Comparison of ENCODE assay signal across 10 mouse cellular contexts in genomic region chr14:73323965-73324364, GRCm38 (mm10). TPM values are rescaled to one million over a fixed set of nuclear protein-coding genes. Genes with fewer than 3 reads are reported as not detected.
DNase-seq lines count a peak whose midpoint lies in the region; ATAC-seq and TF ChIP-seq lines count a peak whose summit lies in the region.
"Had no signal": no experiment of that assay in that cellular context is flagged by ENCODE, and none has a peak within 500 bp of the region (broad histone marks: within the 10 kb centered on the region; RNA-seq: fewer than 3 reads in every experiment).

No protein-coding gene starts in this region.

- no peak for TF ChIP-seq EP300 in heart, adult 2 months (IDR thresholded peaks at IDR 0.05; ENCODE audit: insufficient read depth, low read depth, low read length)

- peak overlapping the region; percentile 66; the same call in 1 of the 2 replicates for H3K4me2 ChIP-seq in neural tube, embryonic 11.5 days (ENCODE audit: low read depth)
- peak overlapping the region; percentile 83 for H3K4me2 ChIP-seq in liver, embryonic 15.5 days

- no peak overlapping the region; the same call in 1 of the 2 replicates for H3K27ac ChIP-seq in heart, adult 2 months
- H3K27ac ChIP-seq in neural tube, embryonic 11.5 days (ENCODE audit: low read depth, low read length): no peak overlapping the region
- H3K27ac ChIP-seq in liver, embryonic 15.5 days (replicated peaks): 0 out of 2 replicates have a peak overlapping the region, but pooled peaks have one; percentile 9

- peaks cover 8% of the 10 kb centered on the region for H3K36me3 ChIP-seq in heart, adult 2 months (ENCODE audit: control insufficient read depth, insufficient read depth, low read length)
- no peaks in the 10 kb centered on the region for H3K36me3 ChIP-seq in neural tube, embryonic 11.5 days (ENCODE audit: control insufficient read depth, insufficient read depth, low read length)
- peaks cover 12% of the 10 kb centered on the region for H3K36me3 ChIP-seq in liver, embryonic 15.5 days (replicated peaks)

- ATAC-seq in neural tube, embryonic 11.5 days (ENCODE audit: insufficient read depth, low FRiP score, low TSS enrichment): no peak
- ATAC-seq in liver, embryonic 15.5 days (ENCODE audit: insufficient read depth): no peak

- 79% methylated on average over 2 of the region's 2 CpGs for WGBS in heart, adult 2 months
- 34% methylated on average over 2 of the region's 2 CpGs for WGBS in neural tube, embryonic 11.5 days
- WGBS in liver, embryonic 15.5 days (ENCODE audit: insufficient replicate concordance): 56% methylated on average over 2 of the region's 2 CpGs

- no peak overlapping the region for H3K4me3 ChIP-seq in heart, adult 2 months
- peak overlapping the region; percentile 88; the same call in 1 of the 2 replicates for H3K4me3 ChIP-seq in neural tube, embryonic 11.5 days (ENCODE audit: low read depth, low read length)
- peak overlapping the region; percentile 98 for H3K4me3 ChIP-seq in liver, embryonic 15.5 days (replicated peaks)

- H3K9ac ChIP-seq in heart, adult 2 months (ENCODE audit: low read depth, low read length): no peak overlapping the region
- H3K9ac ChIP-seq in neural tube, embryonic 11.5 days (ENCODE audit: low read length): no peak overlapping the region
- peak overlapping the region; percentile 15 for H3K9ac ChIP-seq in liver, embryonic 15.5 days

- TF ChIP-seq CTCF in heart, adult 2 months (IDR thresholded peaks at IDR 0.05): no peak

- no peaks in the 10 kb centered on the region for H3K9me3 ChIP-seq in neural tube, embryonic 11.5 days (ENCODE audit: control insufficient read depth, low read length)
- H3K9me3 ChIP-seq in liver, embryonic 15.5 days (replicated peaks): no peaks in the 10 kb centered on the region

- no peaks in the 10 kb centered on the region for H3K27me3 ChIP-seq in heart, adult 2 months (ENCODE audit: control insufficient read depth, insufficient read depth, low read length)
- no peaks in the 10 kb centered on the region for H3K27me3 ChIP-seq in neural tube, embryonic 11.5 days (ENCODE audit: control insufficient read depth, insufficient read depth, low read length)
- H3K27me3 ChIP-seq in liver, embryonic 15.5 days: no peaks in the 10 kb centered on the region

- TF ChIP-seq POLR2A in heart, adult 2 months (IDR thresholded peaks at IDR 0.05; ENCODE audit: insufficient read depth, low read depth, low read length): no peak

- H3K79me2 ChIP-seq in heart, adult 2 months (replicated peaks; ENCODE audit: control insufficient read depth, insufficient read depth, low read length): no peaks in the 10 kb centered on the region

- intact Hi-C loops in heart, adult 2 months (cut with DNase I): loop anchor here (2.0 kb wide), 1 partner anchor 85 kb away; no protein-coding TSS in a partner anchor

- peaks cover 5% of the 10 kb centered on the region for H3K4me1 ChIP-seq in heart, adult 2 months (ENCODE audit: control insufficient read depth, insufficient read depth, low read length)
- peaks cover 6% of the 10 kb centered on the region; the same call in 1 of the 2 replicates for H3K4me1 ChIP-seq in neural tube, embryonic 11.5 days (ENCODE audit: control insufficient read depth, insufficient read depth, low read length)
- H3K4me1 ChIP-seq in liver, embryonic 15.5 days (replicated peaks): peaks cover 49% of the 10 kb centered on the region

- DNase-seq in heart, adult 11 months: peak; percentile 49
- no peak for DNase-seq in heart, adult 2 months
- DNase-seq in neural tube, embryonic 11.5 days (ENCODE audit: low spot score): no peak
- DNase-seq in neural tube, embryonic 10.5 days (ENCODE audit: extremely low spot score, low spot score): no peak
- DNase-seq in spleen, adult 12 weeks (ENCODE audit: low spot score): no peak
- DNase-seq in layer of hippocampus, adult 18-20 months (ENCODE audit: low spot score in 2 of 2): no peak
- no peak for DNase-seq in kidney, adult 11 months
- DNase-seq: gastrocnemius, postnatal 14 days; thymus, postnatal 25 days had no signal

RNA-seq across cellular contexts. Expression of gene Rb1, which starts 1.7 kb away (rescaled TPM):
- total RNA-seq in heart, adult 2 months (2021): 10 to 100 TPM; 18.2 to 19.2 TPM
- polyA plus RNA-seq in heart, adult 2 months (2012; rRNA removed): 5.1 and 9.6 TPM in 2 replicates
- polyA plus RNA-seq in neural tube, embryonic 11.5 days (2014; fragmentation: Nextera tagmentation; extraction: Ambion mirVana): 51.6 and 51.8 TPM in 2 replicates
- 21.4 and 23.4 TPM in 2 replicates for polyA plus RNA-seq in liver, embryonic 15.5 days (2015; fragmentation: Nextera tagmentation; extraction: Ambion mirVana)
- 10 to 100 TPM; 32.8 to 37.1 TPM for total RNA-seq in layer of hippocampus, adult 18-20 months (2021)
